Mouse (Mus musculus): ENCODE data around the gene Clrn3. TPM values are rescaled to one million over a fixed set of nuclear protein-coding genes. Genes with fewer than 3 reads are reported as not detected.

The Clrn3 gene
- polyA plus RNA-seq, 1 experiment from 2014 or later, result 17.3 TPM

DNA sequence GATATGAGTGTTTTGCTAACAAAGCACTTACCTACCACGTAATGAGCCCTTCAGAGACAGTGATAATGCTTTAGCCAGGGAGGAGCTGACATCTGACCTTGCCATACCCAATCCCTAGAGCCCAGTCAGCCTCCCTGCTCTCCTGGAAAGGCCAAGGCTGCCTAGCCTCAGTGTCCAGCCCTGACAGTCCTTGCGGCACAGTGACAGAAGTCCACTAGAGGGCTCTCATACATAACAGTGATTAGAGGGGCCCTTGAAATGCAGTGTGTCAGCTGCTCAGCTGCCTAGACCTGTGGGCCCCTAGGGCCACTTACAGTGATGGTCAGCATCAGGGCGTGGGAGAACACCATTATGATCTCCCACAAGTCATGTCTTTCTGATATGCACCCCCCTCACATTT, 33.2 kb downstream of the Clrn3 start:
- Histone ChIP-seq H3K4me3 (ENCODE audit: low read length) (no peak overlapping the region), H3K4me1 (ENCODE audit: insufficient read depth, low read length) (no peaks in the 10 kb centered on the region), H3K4me2 (replicated peaks; ENCODE audit: low read depth, low read length) (no peak overlapping the region), H3K27ac (ENCODE audit: low read length) (no peak overlapping the region), H3K9ac (replicated peaks; ENCODE audit: low read length) (no peak overlapping the region), H3K27me3 (ENCODE audit: insufficient read depth, low read length) (no peaks in the 10 kb centered on the region), H3K9me3 (ENCODE audit: low read length) (no peaks in the 10 kb centered on the region), H3K36me3 (ENCODE audit: insufficient read depth, low read length) (no peaks in the 10 kb centered on the region)
- 46% methylated on average over 3 of the region's 3 CpGs for WGBS
- ATAC-seq (ENCODE audit: low FRiP score, low TSS enrichment), result 0 out of 2 replicates have a peak, but pooled peaks have one; percentile 42

- no peaks in the 10 kb centered on the region for H3K36me3 ChIP-seq (ENCODE audit: insufficient read depth, low read length)
- no peak overlapping the region for H3K4me3 ChIP-seq (ENCODE audit: low read length)
- no peak overlapping the region for H3K4me2 ChIP-seq (replicated peaks; ENCODE audit: low read depth, low read length)
- H3K27me3 ChIP-seq (ENCODE audit: insufficient read depth, low read length), result no peaks in the 10 kb centered on the region
- no peaks in the 10 kb centered on the region for H3K9me3 ChIP-seq (ENCODE audit: low read length)
- no peak overlapping the region for H3K27ac ChIP-seq (ENCODE audit: low read length)
- peaks cover 3% of the 10 kb centered on the region; the same call in 1 of the 2 replicates for H3K4me1 ChIP-seq (ENCODE audit: insufficient read depth, low read length)
- WGBS, result 44% methylated on average over 8 of the region's 8 CpGs
- H3K9ac ChIP-seq (replicated peaks; ENCODE audit: low read length), result no peak overlapping the region
- ATAC-seq (ENCODE audit: low FRiP score, low TSS enrichment), result no peak
Measured at GRCm38 (mm10) chr7:135490500-135490886, 38.0 kb downstream of the Clrn3 start.

DNA sequence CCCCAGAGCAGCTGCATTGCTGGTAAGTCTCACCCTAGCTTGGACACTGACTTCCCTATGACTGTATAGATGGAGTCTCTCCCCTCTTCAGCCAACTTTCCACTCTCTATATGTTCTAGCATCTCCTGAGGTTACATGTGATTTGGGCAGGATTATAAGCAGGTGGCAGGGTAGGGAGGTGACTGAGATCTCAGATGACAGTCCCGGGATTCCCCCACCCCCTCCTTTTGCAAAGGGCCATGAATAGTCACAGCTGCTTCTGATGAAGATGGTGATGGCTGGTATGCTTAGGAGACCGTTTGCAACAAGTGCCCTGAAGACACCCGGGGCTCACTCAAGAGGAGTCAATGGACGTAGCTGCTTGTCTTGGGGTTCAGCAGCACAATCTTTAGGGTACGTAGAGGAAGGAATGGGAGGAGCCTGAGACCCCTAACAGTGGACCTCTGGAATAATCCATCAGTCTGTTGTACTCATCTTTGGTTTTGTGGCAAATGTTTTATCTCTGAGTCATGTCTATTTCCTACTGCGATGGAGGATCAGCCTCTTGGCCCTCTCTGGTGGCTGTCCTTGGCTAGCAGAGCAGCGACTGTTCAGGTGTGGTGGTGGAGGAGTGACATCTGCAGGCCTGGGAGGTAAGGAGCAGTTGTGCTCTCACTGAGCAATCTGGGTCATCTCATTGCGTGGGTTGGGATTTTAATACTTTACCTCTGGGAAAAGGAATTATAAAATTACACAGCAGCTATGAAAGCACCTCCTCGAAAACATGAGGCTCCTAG, 38.5 kb downstream of the Clrn3 start:
- WGBS, result 76% methylated on average over 9 of the region's 9 CpGs
- Histone ChIP-seq H3K9me3 (ENCODE audit: low read length) (no peaks in the 10 kb centered on the region), H3K27me3 (ENCODE audit: insufficient read depth, low read length) (no peaks in the 10 kb centered on the region), H3K36me3 (ENCODE audit: insufficient read depth, low read length) (no peaks in the 10 kb centered on the region), H3K4me3 (ENCODE audit: low read length) (no peak overlapping the region), H3K27ac (ENCODE audit: low read length) (no peak overlapping the region), H3K9ac (replicated peaks; ENCODE audit: low read length) (no peak overlapping the region), H3K4me2 (replicated peaks; ENCODE audit: low read depth, low read length) (no peak overlapping the region), H3K4me1 (ENCODE audit: insufficient read depth, low read length) (peaks cover 7% of the 10 kb centered on the region; the same call in 1 of the 2 replicates)
- no peak for ATAC-seq (ENCODE audit: low FRiP score, low TSS enrichment)

DNA sequence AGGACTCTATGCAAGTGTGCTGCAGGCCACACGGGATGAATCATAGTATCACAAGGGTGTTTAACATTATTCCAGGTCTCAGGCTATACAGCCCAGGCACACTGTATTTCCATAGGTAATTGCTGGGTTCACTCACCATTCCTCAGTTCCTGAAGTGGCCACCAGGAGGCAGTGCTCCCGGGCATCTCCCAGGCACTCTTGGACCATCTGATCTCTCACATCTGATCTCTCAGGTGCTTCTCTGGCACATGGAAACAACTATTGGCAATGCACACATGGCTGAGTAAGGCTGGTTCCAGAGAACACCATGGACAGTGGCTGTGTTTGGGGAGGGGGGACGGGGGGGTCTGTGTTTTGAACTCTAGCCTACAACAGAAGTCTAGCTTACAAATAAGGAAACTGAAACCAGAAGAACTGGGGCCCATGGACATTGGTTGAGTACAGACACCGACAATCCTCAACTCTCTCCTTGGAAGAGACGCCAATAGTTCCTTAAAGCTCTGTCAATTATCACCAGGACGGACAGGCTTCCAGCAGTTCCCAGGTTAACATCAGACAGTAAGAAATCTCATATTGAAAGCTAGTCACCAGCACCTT, 40.1 kb downstream of the Clrn3 start:
- no peak overlapping the region for H3K4me2 ChIP-seq (replicated peaks; ENCODE audit: low read depth, low read length)
- H3K9me3 ChIP-seq (ENCODE audit: low read length), result no peaks in the 10 kb centered on the region
- ATAC-seq (ENCODE audit: low FRiP score, low TSS enrichment), result no peak
- no peak overlapping the region for H3K4me3 ChIP-seq (ENCODE audit: low read length)
- 65% methylated on average over 6 of the region's 6 CpGs for WGBS
- H3K9ac ChIP-seq (replicated peaks; ENCODE audit: low read length), result no peak overlapping the region
- no peaks in the 10 kb centered on the region for H3K27me3 ChIP-seq (ENCODE audit: insufficient read depth, low read length)
- H3K27ac ChIP-seq (ENCODE audit: low read length), result no peak overlapping the region
- H3K4me1 ChIP-seq (ENCODE audit: insufficient read depth, low read length), result peaks cover 7% of the 10 kb centered on the region; the same call in 1 of the 2 replicates
- no peaks in the 10 kb centered on the region for H3K36me3 ChIP-seq (ENCODE audit: insufficient read depth, low read length)

- no peak for ATAC-seq (ENCODE audit: low FRiP score, low TSS enrichment)
Measured at GRCm38 (mm10) chr7:135487423-135487822, 41.0 kb downstream of the Clrn3 start.

DNA sequence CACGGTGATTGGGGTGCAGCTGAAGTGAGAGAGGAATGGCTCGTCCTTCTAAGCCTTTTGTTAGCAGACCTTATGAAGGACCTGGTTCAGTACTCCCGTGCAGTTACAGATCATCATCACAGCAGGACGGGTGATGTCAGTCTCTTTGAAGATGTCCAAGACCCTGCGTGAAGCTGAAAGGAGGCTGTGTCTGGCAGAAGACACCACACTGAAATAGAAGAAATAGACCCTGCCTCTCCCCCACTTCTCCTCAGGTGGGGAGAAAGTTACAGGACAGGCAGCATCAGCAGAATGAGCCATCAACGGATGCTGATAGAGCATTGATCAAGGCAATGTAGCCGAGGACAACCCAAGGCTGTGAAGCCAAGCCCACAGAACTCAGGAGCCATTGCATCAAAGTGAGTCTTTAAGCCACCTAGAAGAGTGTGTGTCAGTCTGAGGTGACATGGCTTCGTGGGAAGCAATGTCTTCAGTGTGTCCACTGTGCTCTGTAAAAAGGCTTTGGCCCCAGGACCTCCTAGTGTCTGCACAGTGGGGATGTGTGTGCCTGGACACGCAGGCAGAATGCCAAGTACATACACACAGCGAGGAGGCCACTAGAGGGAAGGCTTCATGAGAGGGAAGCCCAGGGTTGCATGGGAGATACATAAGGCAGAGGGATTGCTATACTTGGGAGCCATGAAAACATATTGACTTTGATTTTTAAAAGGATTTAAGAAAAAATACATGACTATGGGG, 41.6 kb downstream of the Clrn3 start:
- ATAC-seq (ENCODE audit: low FRiP score, low TSS enrichment), result no peak
- Histone ChIP-seq H3K4me1 (ENCODE audit: insufficient read depth, low read length) (peaks cover 7% of the 10 kb centered on the region; the same call in 1 of the 2 replicates), H3K36me3 (ENCODE audit: insufficient read depth, low read length) (no peaks in the 10 kb centered on the region), H3K4me2 (replicated peaks; ENCODE audit: low read depth, low read length) (no peak overlapping the region), H3K27ac (ENCODE audit: low read length) (no peak overlapping the region), H3K9me3 (ENCODE audit: low read length) (no peaks in the 10 kb centered on the region), H3K9ac (replicated peaks; ENCODE audit: low read length) (no peak overlapping the region), H3K27me3 (ENCODE audit: insufficient read depth, low read length) (no peaks in the 10 kb centered on the region), H3K4me3 (ENCODE audit: low read length) (no peak overlapping the region)
- WGBS, result 61% methylated on average over 10 of the region's 10 CpGs

More at GRCm38 (mm10) chr7:135487423-135487822, 41.0 kb downstream of the Clrn3 start:
- Histone ChIP-seq H3K4me2 (replicated peaks; ENCODE audit: low read depth, low read length) (no peak overlapping the region), H3K4me3 (ENCODE audit: low read length) (no peak overlapping the region), H3K9me3 (ENCODE audit: low read length) (no peaks in the 10 kb centered on the region), H3K4me1 (ENCODE audit: insufficient read depth, low read length) (peaks cover 7% of the 10 kb centered on the region; the same call in 1 of the 2 replicates), H3K9ac (replicated peaks; ENCODE audit: low read length) (no peak overlapping the region), H3K36me3 (ENCODE audit: insufficient read depth, low read length) (no peaks in the 10 kb centered on the region), H3K27ac (ENCODE audit: low read length) (no peak overlapping the region), H3K27me3 (ENCODE audit: insufficient read depth, low read length) (no peaks in the 10 kb centered on the region)
- WGBS, result 23% methylated on average over 4 of the region's 4 CpGs

DNA sequence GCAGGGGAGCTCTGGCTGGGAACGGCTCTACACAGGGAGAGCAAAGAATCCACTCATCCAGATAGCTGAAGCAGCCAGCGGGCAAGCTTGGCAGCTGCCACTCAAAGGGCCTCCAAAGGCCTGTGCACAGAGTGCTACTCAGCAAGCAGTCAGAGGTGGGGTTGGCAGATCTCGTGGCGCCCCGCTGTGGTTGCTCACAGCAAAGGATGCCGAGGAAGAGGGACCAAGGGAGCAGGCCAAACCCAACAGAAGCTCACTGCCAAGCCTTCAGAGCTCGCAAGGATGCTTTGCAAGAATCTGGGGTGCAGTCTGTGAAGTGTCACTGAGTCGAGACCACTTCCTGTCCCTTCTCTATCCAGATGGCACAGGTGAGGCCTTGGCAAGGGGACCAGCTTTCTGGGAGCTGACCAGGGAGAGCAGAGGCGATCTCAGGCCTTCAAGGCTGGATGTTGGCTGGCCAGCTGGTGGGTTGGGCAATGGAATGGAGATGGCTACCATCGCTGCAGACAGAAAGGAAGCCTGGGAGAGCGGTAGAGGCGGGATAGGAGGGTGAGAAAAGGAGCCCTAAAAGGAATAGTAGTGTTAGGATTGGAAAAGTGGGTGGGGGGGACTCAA, 42.6 kb downstream of the Clrn3 start:
- Histone ChIP-seq H3K27me3 (ENCODE audit: insufficient read depth, low read length) (no peaks in the 10 kb centered on the region), H3K4me2 (replicated peaks; ENCODE audit: low read depth, low read length) (0 out of 2 replicates have a peak overlapping the region, but pooled peaks have one; percentile 2), H3K36me3 (ENCODE audit: insufficient read depth, low read length) (no peaks in the 10 kb centered on the region), H3K9ac (replicated peaks; ENCODE audit: low read length) (no peak overlapping the region), H3K4me3 (ENCODE audit: low read length) (no peak overlapping the region), H3K27ac (ENCODE audit: low read length) (no peak overlapping the region), H3K4me1 (ENCODE audit: insufficient read depth, low read length) (peaks cover 7% of the 10 kb centered on the region; the same call in 1 of the 2 replicates), H3K9me3 (ENCODE audit: low read length) (no peaks in the 10 kb centered on the region)
- 26% methylated on average over 12 of the region's 12 CpGs for WGBS
- 0 out of 2 replicates have a peak, but pooled peaks have one; percentile 49 for ATAC-seq (ENCODE audit: low FRiP score, low TSS enrichment)

DNA sequence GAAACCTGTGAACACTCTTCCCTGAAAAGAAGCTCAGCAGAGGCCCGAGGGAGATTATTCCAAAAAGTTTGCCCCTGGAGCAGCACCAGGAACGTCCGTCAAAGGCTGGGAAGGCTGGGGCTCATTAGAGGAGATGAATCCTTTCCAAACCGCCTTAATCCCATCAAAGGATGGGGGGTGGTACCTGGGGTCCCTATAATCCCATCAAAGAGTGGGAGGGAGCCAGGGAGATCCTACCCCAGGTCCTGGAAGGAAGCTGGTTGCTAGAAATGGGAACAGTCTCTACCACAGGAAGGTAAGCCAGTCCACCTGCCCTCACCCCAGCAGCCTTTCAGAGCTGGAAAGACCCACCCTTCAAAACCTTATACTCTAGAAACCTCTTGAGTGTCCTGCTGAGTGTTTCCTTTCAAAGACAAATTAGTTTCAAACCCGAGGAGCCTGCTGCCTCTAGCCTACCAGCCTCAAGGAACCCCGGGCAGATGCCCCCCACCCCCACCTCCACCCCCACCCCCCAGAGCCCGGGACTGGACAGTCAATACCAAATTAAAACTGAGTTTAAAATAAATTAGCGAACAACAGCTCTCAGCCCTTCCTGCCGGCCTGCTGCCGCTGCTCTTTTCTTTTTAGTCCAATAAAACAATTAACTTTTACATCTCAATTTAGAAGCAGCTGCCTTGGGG, 43.2 kb downstream of the Clrn3 start:
- Histone ChIP-seq H3K27me3 (ENCODE audit: insufficient read depth, low read length) (no peaks in the 10 kb centered on the region), H3K9me3 (ENCODE audit: low read length) (no peaks in the 10 kb centered on the region), H3K36me3 (ENCODE audit: insufficient read depth, low read length) (no peaks in the 10 kb centered on the region), H3K4me1 (ENCODE audit: insufficient read depth, low read length) (peaks cover 7% of the 10 kb centered on the region; the same call in 1 of the 2 replicates), H3K4me3 (ENCODE audit: low read length) (no peak overlapping the region), H3K4me2 (replicated peaks; ENCODE audit: low read depth, low read length) (0 out of 2 replicates have a peak overlapping the region, but pooled peaks have one; percentile 2), H3K27ac (ENCODE audit: low read length) (no peak overlapping the region), H3K9ac (replicated peaks; ENCODE audit: low read length) (no peak overlapping the region)
- WGBS, result 19% methylated on average over 10 of the region's 10 CpGs
- ATAC-seq (ENCODE audit: low FRiP score, low TSS enrichment), result no peak

DNA sequence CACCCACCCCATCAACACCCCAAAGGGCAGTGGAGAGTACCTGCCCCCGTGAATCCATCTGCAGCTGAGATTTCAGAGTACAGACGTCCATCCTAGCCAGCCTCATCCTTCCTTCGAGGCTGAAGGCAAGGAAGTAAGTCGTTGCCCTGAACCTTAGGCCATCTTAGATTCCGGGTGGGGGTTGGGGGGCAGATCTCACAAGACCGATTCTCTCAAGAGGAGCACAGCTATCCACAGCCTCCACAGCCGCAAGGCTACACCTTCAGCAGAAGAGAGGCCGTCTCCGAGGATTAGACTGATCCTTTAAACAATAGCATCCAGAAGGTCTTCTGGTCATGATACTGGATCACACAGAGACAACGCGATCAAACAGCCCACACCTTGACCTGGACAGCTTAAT, 44.1 kb downstream of the Clrn3 start:
- Histone ChIP-seq H3K36me3 (ENCODE audit: insufficient read depth, low read length) (no peaks in the 10 kb centered on the region), H3K27ac (ENCODE audit: low read length) (no peak overlapping the region), H3K9me3 (ENCODE audit: low read length) (no peaks in the 10 kb centered on the region), H3K9ac (replicated peaks; ENCODE audit: low read length) (no peak overlapping the region), H3K4me2 (replicated peaks; ENCODE audit: low read depth, low read length) (no peak overlapping the region), H3K27me3 (ENCODE audit: insufficient read depth, low read length) (no peaks in the 10 kb centered on the region), H3K4me1 (ENCODE audit: insufficient read depth, low read length) (peaks cover 7% of the 10 kb centered on the region; the same call in 1 of the 2 replicates), H3K4me3 (ENCODE audit: low read length) (no peak overlapping the region)
- 37% methylated on average over 11 of the region's 11 CpGs for WGBS
- no peak for ATAC-seq (ENCODE audit: low FRiP score, low TSS enrichment)

All from kidney, embryonic 16.5 days (tissue).